Mouse (Mus musculus) embryonic facial prominence, embryonic 11.5 days (tissue): Measurements from ENCODE around the gene Parvg. TPM values are rescaled to one million over a fixed set of nuclear protein-coding genes. Genes with fewer than 3 reads are reported as not detected.

Experiments
- ATAC-seq: fragments of 200-750 bp; cut with Nextera tagmentation; replicated peaks from 2 replicates; pipeline ENCODE4 v1.8.0; 2017; ENCODE audit warnings: low read depth; ENCODE audit not compliant: insufficient number of reproducible peaks, low FRiP score, low TSS enrichment
- DNase-seq: peaks from one replicate; pipeline ENCODE4 v3.0.0-alpha.2; 2015; ENCODE audit warnings: low spot score
- H3K27ac ChIP-seq: fragments of 300-500 bp; sonication (generic); replicated peaks from 2 replicates; pipeline ENCODE4 v1.5.1; 2014; ENCODE audit warnings: mild to moderate bottlenecking, low read depth, low read length, control low read depth
- H3K27me3 ChIP-seq: fragments of 300-500 bp; sonication (generic); 2 replicates; pipeline ENCODE4 v1.6.1; 2014; ENCODE audit warnings: mild to moderate bottlenecking, low read length, moderate library complexity, mixed read lengths; ENCODE audit not compliant: control insufficient read depth, insufficient read depth
- H3K36me3 ChIP-seq: fragments of 300-500 bp; sonication (generic); replicated peaks from 2 replicates; pipeline ENCODE4 v1.6.1; 2014; ENCODE audit warnings: low read depth, mild to moderate bottlenecking, low read length, moderate library complexity, mixed read lengths; ENCODE audit not compliant: control insufficient read depth, insufficient read depth
- H3K4me1 ChIP-seq: fragments of 300-500 bp; sonication (generic); 2 replicates; pipeline ENCODE4 v1.6.1; 2014; ENCODE audit warnings: low read length, mixed read lengths; ENCODE audit not compliant: control insufficient read depth, insufficient read depth
- H3K4me2 ChIP-seq: fragments of 300-500 bp; sonication (generic); 2 replicates; pipeline ENCODE4 v1.6.1; 2014; ENCODE audit warnings: low read depth, mild to moderate bottlenecking, control low read depth, low read length, moderate library complexity
- H3K4me3 ChIP-seq: fragments of 300-500 bp; sonication (generic); 2 replicates; pipeline ENCODE4 v1.5.1; 2014; ENCODE audit warnings: low read depth, low read length, control low read depth
- H3K9ac ChIP-seq: fragments of 300-500 bp; sonication (generic); replicated peaks from 2 replicates; pipeline ENCODE4 v1.6.1; 2014; ENCODE audit warnings: mild to moderate bottlenecking, control low read depth, low read length
- H3K9me3 ChIP-seq: fragments of 300-500 bp; sonication (generic); replicated peaks from 2 replicates; pipeline ENCODE4 v1.6.1; 2016; ENCODE audit warnings: mild to moderate bottlenecking, low read length, inconsistent platforms, mixed read lengths; ENCODE audit not compliant: control insufficient read depth
- WGBS: fragments of 180-500 bp; shearing (Covaris S2); extraction: QIAGEN DNeasy Blood & Tissue Kit; methylation state at CpG from one replicate; pipeline ENCODE4 v1.1.7; 2014; 5-methylcytosine and 5-hydroxymethylcytosine counted together
- polyA plus RNA-seq: library from polyadenylated mRNA; unstranded; fragments of >200 nt; fragmentation: Nextera tagmentation; extraction: Ambion mirVana; gene quantifications from 2 replicates; pipeline ENCODE4 v1.2.1, GENCODE M21; 2014

Gene Parvg
- polyA plus RNA-seq = 0.42 and 1.2 TPM in 2 replicates

GRCm38 (mm10) chr15:84323966-84324869 lies at the start of gene Parvg:
Gene Parvg (plus strand): TSS chr15:84324026.
- Histone ChIP-seq H3K36me3 (no peaks in the 10 kb centered on the region), H3K27ac (no peak within 1 kb of the TSS), H3K4me2 (no peak within 1 kb of the TSS), H3K27me3 (no peaks in the 10 kb centered on the region), H3K4me3 (no peak within 1 kb of the TSS), H3K9me3 (no peaks in the 10 kb centered on the region), H3K4me1 (no peaks in the 10 kb centered on the region; the same call in 1 of the 2 replicates), H3K9ac (no peak within 1 kb of the TSS)
- ATAC-seq (no peak), DNase-seq (no peak)
- WGBS = 82% methylated on average over 10 of the region's 10 CpGs

GRCm38 (mm10) chr15:84276066-84276465 lies 47.8 kb upstream of the Parvg start:
- no peaks in the 10 kb centered on the region; the same call in 1 of the 2 replicates for H3K36me3 ChIP-seq
- H3K27ac ChIP-seq = no peak overlapping the region
- no peak overlapping the region for H3K9ac ChIP-seq
- H3K4me2 ChIP-seq = no peak overlapping the region
- H3K9me3 ChIP-seq = no peaks in the 10 kb centered on the region
- H3K4me3 ChIP-seq = no peak overlapping the region
- 87% methylated on average over 4 of the region's 4 CpGs for WGBS
- DNase-seq (no peak), ATAC-seq (no peak)
- no peaks in the 10 kb centered on the region for H3K27me3 ChIP-seq
- no peaks in the 10 kb centered on the region for H3K4me1 ChIP-seq

GRCm38 (mm10) chr15:84278091-84278490 lies 45.7 kb upstream of the Parvg start:
- Histone ChIP-seq H3K36me3 (no peaks in the 10 kb centered on the region; the same call in 1 of the 2 replicates), H3K4me1 (no peaks in the 10 kb centered on the region), H3K4me3 (no peak overlapping the region), H3K4me2 (no peak overlapping the region), H3K27ac (no peak overlapping the region), H3K27me3 (no peaks in the 10 kb centered on the region), H3K9ac (no peak overlapping the region), H3K9me3 (no peaks in the 10 kb centered on the region)
- ATAC-seq (no peak), DNase-seq (no peak)
- 87% methylated on average over 7 of the region's 7 CpGs for WGBS

DNA sequence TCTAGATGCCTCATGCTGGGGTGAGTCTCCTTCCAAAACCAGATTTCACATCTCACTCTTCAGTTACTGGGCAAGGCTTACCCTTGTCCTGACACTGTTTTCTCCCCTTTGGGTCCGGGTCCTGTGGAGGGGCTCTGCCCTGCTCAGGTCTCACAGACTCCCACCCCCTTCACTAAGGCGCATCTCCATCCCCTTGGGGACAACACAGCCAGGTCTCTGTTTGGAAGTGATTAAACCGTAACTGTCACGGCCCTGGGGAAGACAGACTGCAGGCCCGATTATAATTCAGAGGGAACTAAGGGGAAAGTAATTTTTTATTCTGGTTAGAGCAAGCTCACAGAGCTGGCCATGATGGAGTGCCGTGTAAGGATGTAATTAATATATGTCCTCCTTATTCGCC lies 45.2 kb upstream of the Parvg start:
- Histone ChIP-seq H3K4me3 (no peak overlapping the region), H3K4me2 (no peak overlapping the region), H3K36me3 (no peaks in the 10 kb centered on the region; the same call in 1 of the 2 replicates), H3K9me3 (no peaks in the 10 kb centered on the region), H3K27me3 (no peaks in the 10 kb centered on the region), H3K27ac (no peak overlapping the region), H3K4me1 (no peaks in the 10 kb centered on the region), H3K9ac (no peak overlapping the region)
- 62% methylated on average over 7 of the region's 7 CpGs for WGBS
- ATAC-seq (no peak), DNase-seq (no peak)

GRCm38 (mm10) chr15:84280309-84280708 lies 43.5 kb upstream of the Parvg start:
- H3K27ac ChIP-seq = no peak overlapping the region
- no peaks in the 10 kb centered on the region for H3K4me1 ChIP-seq
- H3K4me3 ChIP-seq = no peak overlapping the region
- no peaks in the 10 kb centered on the region for H3K27me3 ChIP-seq
- ATAC-seq = no peak
- no peak overlapping the region for H3K4me2 ChIP-seq
- no peaks in the 10 kb centered on the region for H3K36me3 ChIP-seq
- WGBS = 85% methylated on average over 8 of the region's 8 CpGs
- H3K9me3 ChIP-seq = no peaks in the 10 kb centered on the region
- DNase-seq = no peak
- no peak overlapping the region for H3K9ac ChIP-seq

GRCm38 (mm10) chr15:84280712-84281347 lies 43.0 kb upstream of the Parvg start:
- H3K4me3 ChIP-seq = no peak overlapping the region
- no peak for ATAC-seq
- H3K9me3 ChIP-seq = no peaks in the 10 kb centered on the region
- no peaks in the 10 kb centered on the region for H3K27me3 ChIP-seq
- H3K4me1 ChIP-seq = no peaks in the 10 kb centered on the region
- no peak overlapping the region for H3K27ac ChIP-seq
- no peak for DNase-seq
- H3K4me2 ChIP-seq = no peak overlapping the region
- no peak overlapping the region for H3K9ac ChIP-seq
- no peaks in the 10 kb centered on the region for H3K36me3 ChIP-seq
- 88% methylated on average over 11 of the region's 11 CpGs for WGBS

GRCm38 (mm10) chr15:84282206-84283085 lies 41.4 kb upstream of the Parvg start:
- H3K9me3 ChIP-seq = no peaks in the 10 kb centered on the region
- DNase-seq (no peak), ATAC-seq (no peak)
- no peak overlapping the region for H3K9ac ChIP-seq
- no peaks in the 10 kb centered on the region for H3K4me1 ChIP-seq
- H3K4me3 ChIP-seq = no peak overlapping the region
- no peaks in the 10 kb centered on the region for H3K27me3 ChIP-seq
- H3K27ac ChIP-seq = no peak overlapping the region
- no peaks in the 10 kb centered on the region for H3K36me3 ChIP-seq
- 82% methylated on average over 20 of the region's 20 CpGs for WGBS
- no peak overlapping the region for H3K4me2 ChIP-seq
